Comparison of ENCODE assay signal across 12 mouse cellular contexts in genomic region chr4:152622022-152622777, GRCm38 (mm10).
DNase-seq lines count a peak whose midpoint lies in the region; ATAC-seq lines count a peak whose summit lies in the region.
"Had no signal": no experiment of that assay in that cellular context is flagged by ENCODE, and none has a peak within 500 bp of the region (broad histone marks: within the 10 kb centered on the region; RNA-seq: fewer than 3 reads in every experiment).

No protein-coding gene starts in this region.

- no peak for ATAC-seq in forebrain, embryonic 12.5 days (ENCODE audit: low FRiP score)
- ATAC-seq in neural tube, embryonic 15.5 days (ENCODE audit: low FRiP score), result no peak
- ATAC-seq in megakaryocyte-erythroid progenitor cell, adult 5-6 weeks (replicated peaks; ENCODE audit: low FRiP score, low TSS enrichment, poor library complexity, severe bottlenecking), result no peak
- ATAC-seq: inflammation-experienced regulatory T-cells, adult 6 months had no signal

- no peak overlapping the region for H3K4me3 ChIP-seq in forebrain, embryonic 12.5 days (replicated peaks)
- H3K4me3 ChIP-seq in neural tube, embryonic 15.5 days (replicated peaks), result no peak overlapping the region
- H3K4me3 ChIP-seq: erythroblast, embryonic 14.5 days; myocyte had no signal

- peak overlapping the region; percentile 46; the same call in 1 of the 2 replicates for H3K27ac ChIP-seq in forebrain, embryonic 12.5 days
- H3K27ac ChIP-seq in neural tube, embryonic 15.5 days (replicated peaks), result peak overlapping the region; percentile 56

- peaks cover 36% of the 10 kb centered on the region for H3K4me1 ChIP-seq in forebrain, embryonic 12.5 days
- H3K4me1 ChIP-seq in neural tube, embryonic 15.5 days, result peaks cover 43% of the 10 kb centered on the region

- peak overlapping the region; percentile 22; the same call in 1 of the 2 replicates for H3K4me2 ChIP-seq in forebrain, embryonic 12.5 days
- peak overlapping the region; percentile 40 for H3K4me2 ChIP-seq in neural tube, embryonic 15.5 days
- H3K4me2 ChIP-seq: lung, embryonic 14.5 days had no signal

- peak; percentile 52 for DNase-seq in brain, embryonic 18.5 days (ENCODE audit: low read depth, low spot score)
- DNase-seq in left cerebral cortex, adult 8-10 months (ENCODE audit: low spot score in 2 of 2), result peak; percentile 31 to 59
- DNase-seq in adipocyte (ENCODE audit: low spot score), result no peak
- no peak for DNase-seq in adrenal gland, adult 8-10 months
- no peak for DNase-seq in kidney, postnatal 36 days
- DNase-seq: lung, embryonic 14.5 days had no signal

- 62% methylated on average over 9 of the region's 9 CpGs for WGBS in forebrain, embryonic 12.5 days
- 66% methylated on average over 9 of the region's 9 CpGs for WGBS in neural tube, embryonic 15.5 days

- H3K9ac ChIP-seq in forebrain, embryonic 12.5 days, result 0 out of 2 replicates have a peak overlapping the region, but pooled peaks have one; percentile 30
- peak overlapping the region; percentile 14; the same call in 1 of the 2 replicates for H3K9ac ChIP-seq in neural tube, embryonic 15.5 days (replicated peaks)
- H3K9ac ChIP-seq: lung, embryonic 14.5 days had no signal

- H3K27me3 ChIP-seq in forebrain, embryonic 12.5 days, result peaks cover 34% of the 10 kb centered on the region
- H3K27me3 ChIP-seq in neural tube, embryonic 15.5 days (replicated peaks), result no peaks in the 10 kb centered on the region

- H3K9me3 ChIP-seq in forebrain, embryonic 12.5 days, result no peaks in the 10 kb centered on the region
- H3K9me3 ChIP-seq in neural tube, embryonic 15.5 days (replicated peaks), result no peaks in the 10 kb centered on the region

- H3K36me3 ChIP-seq in forebrain, embryonic 12.5 days (replicated peaks), result no peaks in the 10 kb centered on the region
- no peaks in the 10 kb centered on the region for H3K36me3 ChIP-seq in neural tube, embryonic 15.5 days

Comparison
In these comparisons a context has a peak if more than half of its experiments do, and no peak if none do; other contexts are left out.
1. DNase-seq: peak in brain, embryonic 18.5 days (single experiment) and left cerebral cortex, adult 8-10 months (2 of 2); none in adipocyte (single experiment), adrenal gland, adult 8-10 months (single experiment) and kidney, postnatal 36 days (0 of 2).